Mouse (Mus musculus): ENCODE measurements around the gene Oxgr1.

DNA sequence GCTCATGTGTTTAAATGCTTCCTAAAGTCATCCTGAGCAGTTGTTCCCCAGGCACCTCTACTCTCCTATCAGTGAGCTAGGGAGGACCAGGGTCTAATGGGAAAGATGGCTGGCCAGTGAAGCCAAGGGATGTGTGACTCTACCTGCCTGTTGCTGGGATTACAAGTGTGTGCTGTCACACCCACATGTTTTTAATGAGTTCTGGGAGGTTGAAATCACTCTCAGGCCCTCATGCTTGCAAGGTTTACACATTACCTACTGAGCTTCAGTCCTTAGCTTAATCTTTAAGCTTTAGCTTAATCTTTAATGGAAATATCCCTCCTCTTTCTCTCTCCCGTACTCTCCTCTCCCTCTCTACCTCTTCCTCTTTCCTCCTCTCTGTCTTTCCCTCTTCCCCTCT lies 55.0 kb downstream of the Oxgr1 start:
- no peak for TF ChIP-seq CTCF (IDR thresholded peaks at IDR 0.05; ENCODE audit: extremely low read depth, insufficient read depth, low read length)
- no peak for TF ChIP-seq POLR2A (IDR thresholded peaks at IDR 0.05; ENCODE audit: extremely low read depth, insufficient read depth, low read length)
